Mouse (Mus musculus) frontal cortex, adult (tissue): ENCODE measurements at regions not wholly inside any gene's neighbourhood (a gene's known extent, or its start where the extent isn't known, plus 50 kb on each side); places are given as distances from the start of the nearest gene placed in this dataset.

ENCODE experiments used
- ATAC-seq: cut with Nextera tagmentation; 2 replicates; pipeline ENCODE4 v1.9.2; 2017; ENCODE audit warnings: mild to moderate bottlenecking, moderate library complexity, mixed read lengths; ENCODE audit not compliant: low TSS enrichment

DNA sequence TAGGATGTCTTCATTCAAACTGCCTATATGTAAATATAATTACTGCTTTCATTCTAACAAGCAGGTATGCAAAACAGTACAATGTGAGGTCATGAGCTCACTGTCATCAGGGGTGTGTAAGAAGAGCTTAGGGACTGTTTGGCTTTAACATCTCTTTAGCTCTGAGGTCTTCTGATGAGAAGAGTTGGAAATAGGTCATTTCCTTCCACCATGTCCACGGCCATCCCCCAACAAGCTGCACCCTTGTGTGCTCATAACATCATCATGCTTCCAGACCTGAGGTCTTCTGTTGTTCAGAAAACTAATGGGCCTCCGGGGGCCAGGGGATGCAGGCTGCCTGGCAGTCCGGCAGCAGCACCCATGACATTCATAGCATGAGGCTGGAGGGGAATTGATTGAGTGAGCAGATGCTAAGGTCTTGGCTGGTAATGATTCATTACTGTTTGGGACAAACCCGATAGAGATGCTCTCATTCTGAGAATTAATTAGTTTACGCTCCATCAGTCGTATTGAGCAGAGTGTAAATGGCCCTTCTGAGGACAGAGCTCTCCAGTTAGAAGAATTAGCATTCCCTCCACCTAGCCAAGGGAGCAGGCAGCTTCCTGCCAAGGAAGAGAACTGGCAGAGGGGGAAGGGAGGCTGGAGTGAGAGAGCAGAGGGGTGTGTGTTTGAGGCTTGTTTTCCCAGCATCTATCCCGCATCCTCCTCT, 64.0 kb downstream of the Rps24 start:
- ATAC-seq, result peak; percentile 85

DNA sequence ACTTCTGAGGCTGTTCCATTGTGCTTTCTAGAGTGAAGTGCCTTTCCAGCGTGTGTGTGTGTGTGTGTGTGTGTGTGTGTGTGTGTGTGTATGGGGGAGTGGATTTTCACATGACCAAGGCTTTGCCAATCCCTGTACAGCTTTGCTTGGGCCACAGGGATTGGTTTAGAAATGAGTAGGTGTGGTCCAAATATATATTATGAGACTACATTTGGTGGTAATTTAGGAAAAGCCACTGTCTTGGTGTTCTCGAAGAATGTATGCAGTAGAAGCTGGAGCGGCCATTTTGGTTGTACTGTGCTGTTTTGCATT, 64.5 kb downstream of the Rps24 start:
- ATAC-seq, result no peak

DNA sequence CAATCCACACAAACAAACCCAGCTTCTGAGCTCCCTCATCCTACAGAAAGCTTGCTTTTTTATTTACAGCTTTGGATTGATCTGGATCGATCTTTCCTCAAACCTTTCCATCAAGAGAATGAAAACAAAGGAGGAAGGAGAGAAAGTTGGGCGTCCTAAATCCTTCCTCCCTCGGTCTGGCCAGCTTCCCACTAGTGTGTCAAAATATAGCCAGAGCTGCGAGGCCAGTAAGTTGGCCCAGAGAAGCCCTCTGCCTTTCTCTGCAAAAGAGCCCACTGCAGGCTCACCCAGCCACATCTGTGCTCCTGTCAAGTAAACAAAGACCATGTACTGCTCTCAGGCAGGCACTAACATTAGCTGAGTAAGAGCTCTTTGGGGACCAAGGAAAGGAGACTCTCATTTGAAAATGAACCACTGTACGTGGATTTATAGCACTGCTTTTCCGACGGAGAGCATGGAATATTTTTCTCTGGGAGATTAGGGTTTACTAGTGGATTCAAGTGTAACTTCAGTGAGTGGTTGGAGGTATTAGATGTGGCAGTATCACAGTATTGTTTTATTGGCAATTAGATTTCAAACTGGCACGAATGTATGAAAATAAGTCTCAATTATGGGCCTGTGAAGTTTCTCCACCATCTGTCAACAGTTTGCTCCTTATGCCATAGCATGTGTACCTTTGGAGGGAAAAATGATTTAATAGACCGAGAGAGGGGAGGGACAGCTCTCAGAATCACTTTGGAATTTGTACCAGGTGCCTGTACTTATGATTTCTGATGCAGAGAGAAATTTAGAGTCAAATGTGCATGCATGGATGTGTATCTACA, 78.1 kb downstream of the Rps24 start:
- no peak for ATAC-seq

DNA sequence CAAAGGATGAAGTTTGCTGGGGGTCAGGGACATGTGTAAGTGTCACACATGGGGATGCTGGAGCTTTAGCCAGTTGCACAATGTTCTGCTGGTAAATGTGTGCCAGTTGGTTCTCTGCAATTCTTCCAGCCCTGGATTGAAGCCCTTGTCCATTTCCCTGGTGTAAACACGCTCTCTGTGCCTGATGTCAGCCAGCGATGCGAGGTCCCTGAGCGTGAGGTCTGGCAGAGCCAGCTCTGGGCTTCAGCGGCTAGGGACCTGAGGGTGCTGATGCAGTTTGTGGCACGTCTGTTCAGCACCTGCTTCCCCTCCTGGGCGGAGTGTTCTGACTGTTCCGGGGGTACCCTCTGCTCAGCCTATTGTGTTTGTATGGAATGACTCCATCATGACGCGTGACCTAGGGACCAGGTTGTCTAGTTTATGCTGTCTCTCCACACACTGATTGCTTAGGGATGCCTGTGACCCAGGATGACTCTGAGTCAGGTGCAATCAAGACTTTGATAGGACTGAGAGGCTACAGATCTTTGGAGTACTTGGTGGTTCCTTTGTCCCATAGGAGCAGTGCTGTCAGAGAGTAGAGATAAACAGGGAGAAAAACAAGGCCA, 78.9 kb downstream of the Rps24 start:
- ATAC-seq, result no peak

DNA sequence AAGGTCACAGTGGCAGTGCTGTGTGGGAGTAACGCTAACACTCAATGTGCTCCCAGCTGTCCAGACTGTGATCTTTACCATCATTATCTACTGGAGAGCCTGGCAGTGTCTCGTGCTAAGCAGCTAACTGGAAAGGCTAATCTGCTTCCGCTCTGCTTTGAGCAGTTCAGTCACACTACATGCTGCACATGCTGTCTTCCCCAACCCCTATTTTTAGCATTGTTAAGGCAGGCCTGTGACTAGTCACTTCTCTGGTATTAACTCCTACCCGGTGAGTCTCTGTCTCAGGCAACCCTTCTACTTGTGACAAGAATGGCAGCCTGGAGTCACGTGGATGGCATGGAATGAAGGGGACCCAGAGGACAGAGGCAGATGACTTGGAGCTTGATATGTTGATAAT, 88.2 kb downstream of the Rps24 start:
- no peak for ATAC-seq

DNA sequence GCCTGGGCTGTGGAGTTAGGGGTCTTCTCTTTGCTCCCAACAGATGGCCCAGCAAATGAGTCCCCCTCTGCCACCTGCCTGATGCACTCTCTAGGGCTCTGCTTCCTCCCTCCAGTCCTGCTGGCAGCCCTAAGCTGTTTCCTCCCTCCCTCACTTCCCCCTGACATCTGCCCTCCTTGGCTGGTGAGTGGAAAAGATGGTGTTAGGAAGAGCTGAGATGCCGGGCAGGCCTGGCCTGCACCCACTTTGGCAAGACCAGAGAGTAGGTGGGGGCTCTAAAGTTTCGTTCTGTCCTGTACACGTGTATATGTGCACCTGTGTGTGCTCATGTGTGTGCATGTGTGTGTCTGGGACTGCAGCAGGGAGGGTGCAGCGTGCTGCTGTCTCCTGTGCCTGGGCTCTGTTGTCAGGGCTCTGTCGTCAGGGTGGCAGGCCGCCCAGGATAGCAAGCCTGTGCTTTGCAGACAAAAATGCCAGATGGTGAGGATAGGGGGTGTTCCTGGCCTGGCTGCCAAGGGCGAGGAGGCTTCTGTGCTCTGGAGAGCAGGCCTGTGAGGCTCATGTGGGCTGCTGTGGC, 91.7 kb downstream of the Rps24 start:
- ATAC-seq, result peak; percentile 87

DNA sequence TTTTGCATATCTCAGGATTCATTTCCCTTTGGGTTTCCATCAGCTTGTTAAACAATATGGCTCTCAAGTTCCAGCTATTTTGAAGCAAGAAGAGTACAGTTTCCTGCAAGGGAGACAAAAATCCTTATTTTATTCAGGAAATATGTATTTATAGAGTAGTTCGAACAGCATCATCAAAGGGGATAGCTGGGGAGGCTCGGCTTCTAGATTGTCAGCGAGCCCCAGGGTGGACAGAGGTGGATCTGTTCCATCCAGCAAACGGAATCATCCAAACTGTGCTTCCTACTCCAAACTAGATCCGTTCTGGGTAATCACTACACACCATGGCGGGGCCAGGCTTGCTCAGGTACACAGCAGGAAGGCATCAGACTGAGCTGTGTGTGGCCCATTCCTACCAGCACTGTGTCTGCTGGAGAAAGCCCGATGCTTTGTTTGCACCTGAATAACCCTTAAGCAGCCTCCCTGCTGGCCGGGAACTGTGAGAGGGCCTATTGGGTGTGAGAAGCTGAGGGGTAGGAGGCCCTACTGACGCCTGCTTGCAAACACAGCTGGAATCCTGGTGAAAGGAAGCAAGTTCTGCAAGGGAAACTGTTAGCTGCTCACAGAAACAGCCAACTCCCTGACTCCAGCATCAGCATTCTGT, 92.3 kb downstream of the Rps24 start:
- ATAC-seq, result peak; percentile 51

DNA sequence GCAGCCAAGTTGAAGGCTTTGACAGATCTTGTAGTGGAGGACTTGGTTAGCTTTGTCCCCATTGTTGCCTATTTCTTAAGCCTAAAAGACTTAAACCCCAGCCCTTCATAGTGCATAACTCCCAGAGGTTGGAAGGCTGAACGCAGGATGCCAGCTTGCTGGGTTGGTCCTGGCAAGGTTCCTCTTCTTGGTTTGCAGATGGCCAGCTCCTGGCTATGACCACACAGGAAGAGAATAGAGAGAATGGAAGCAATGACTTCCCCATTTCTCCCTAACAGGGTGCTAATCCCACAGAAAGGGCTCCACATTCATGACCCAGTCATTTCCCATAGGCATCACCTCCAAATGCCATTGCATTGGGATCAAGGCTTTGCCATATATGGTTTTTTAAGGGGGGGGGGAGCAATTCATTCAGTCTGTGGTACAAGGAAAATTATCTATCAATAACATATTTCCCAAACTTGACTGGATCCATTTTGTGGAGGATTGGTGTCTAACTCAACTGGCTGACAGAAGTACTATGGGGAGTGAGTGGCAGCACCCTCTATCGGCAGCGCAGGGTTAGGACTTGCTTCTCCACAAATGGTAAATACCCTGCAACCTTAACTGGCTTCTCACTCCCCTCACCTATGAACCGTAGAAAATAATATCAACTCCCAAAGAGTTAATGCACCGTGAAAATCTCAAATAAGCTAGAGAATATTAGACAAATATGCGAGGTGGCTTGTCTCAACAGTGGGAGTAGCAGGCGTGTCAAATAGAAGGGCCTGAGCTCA, 99.4 kb downstream of the Rps24 start:
- ATAC-seq, result no peak

DNA sequence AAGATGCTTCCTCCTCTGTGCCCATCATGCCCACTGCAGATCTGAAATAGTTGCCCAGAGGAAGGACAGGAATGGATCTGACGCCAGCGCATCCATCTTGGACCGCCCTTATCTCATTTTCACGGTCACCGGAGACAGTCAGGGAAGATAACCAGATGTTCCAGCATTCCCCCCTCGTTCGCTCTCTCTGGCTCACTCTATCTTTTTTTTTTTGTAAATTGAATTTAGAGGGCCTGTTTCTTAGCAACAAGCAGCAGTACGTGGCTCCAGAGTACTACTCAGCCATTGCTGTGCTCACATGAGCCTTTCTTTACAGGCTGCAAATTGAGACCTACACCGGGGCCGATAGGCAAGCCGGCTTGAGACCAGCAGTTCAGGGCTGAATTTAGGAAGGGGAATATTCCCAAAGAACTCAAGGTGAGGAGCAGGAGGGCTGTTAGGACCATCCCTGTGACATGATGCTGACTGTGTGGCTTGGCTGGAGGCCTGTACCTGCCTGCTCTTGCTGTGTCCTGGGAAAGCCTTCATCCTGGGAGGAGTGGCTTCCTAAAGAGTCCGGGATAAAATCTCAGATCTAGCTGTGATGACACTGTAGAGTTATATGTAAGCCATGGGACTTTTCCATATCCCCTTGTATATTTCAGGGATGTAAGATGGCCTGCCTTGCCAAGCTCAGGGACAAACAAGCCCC, 100.2 kb downstream of the Rps24 start:
- ATAC-seq, result peak; percentile 80

DNA sequence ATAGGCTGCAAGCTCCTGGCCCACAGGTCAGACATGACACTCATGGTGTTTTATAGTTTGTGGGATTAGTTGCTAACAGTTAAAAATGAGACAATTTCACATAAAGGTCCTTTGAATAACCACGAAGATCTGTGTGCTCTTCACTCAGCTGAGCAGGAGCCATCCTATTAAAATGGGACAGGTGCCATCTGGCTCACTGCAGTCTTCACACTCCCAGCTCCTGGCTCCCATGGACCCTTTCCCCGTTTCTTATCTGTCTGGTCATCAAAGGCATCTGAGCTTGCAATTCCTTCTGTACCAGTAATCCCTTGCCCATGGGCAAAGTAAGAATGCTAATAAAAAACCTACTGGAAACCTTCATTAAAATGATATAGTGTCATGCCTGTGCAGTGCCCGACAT, 101.1 kb downstream of the Rps24 start:
- ATAC-seq, result no peak

DNA sequence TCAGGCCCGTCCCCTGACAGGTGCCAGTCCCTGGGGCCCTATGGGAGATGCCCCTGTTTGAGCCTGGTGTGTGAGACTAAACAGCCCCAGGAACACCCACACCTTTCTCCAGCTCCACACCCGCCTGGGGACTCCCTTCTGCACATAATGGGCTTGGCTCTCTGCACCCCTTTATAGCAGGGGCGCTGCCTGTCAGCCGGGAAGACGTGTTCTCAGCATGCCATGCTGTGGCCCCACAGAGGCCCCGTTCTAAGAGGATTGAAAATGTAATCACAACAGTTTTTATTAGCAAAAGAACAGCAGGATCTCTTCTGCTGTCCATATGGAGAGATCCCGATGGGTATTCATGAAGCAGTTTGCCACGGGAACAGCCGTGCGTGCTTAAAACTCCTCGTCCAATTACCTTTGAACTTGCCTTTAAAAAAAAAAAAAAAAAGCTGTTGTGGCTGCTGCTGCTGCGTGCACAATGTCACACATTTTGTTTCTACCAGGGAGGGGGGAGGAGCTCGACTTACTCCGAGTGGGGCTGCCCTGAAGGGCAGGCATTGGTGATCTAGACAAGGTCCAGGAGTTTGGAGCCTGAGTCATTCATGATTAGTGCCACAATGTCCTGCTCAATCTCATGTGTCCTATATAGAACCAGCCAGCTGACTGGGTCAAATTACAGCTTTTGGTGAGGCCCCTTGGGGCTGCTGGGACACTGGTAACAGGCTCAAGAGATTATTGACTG, 119.7 kb downstream of the Rps24 start:
- ATAC-seq, result no peak; the same call in 1 of the 2 replicates

DNA sequence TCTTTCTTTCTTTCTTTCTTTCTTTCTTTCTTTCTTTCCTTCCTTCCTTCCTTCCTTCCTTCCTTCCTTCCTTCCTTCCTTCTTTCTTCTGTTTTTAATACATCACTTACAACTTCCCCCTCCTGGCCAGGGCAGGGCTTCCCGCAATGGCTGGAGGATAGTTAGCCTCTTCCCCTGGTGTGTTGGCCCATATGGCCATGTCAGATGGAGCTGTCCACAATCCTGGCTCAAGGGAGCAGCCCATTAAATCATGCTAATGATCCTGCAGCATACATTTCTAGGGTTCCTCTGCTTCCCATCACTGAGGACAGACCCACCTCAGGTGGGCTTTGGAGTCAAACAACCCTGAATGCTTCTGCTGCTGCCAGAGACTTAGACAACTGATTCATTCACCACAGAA, 121.4 kb downstream of the Rps24 start:
- no peak for ATAC-seq

DNA sequence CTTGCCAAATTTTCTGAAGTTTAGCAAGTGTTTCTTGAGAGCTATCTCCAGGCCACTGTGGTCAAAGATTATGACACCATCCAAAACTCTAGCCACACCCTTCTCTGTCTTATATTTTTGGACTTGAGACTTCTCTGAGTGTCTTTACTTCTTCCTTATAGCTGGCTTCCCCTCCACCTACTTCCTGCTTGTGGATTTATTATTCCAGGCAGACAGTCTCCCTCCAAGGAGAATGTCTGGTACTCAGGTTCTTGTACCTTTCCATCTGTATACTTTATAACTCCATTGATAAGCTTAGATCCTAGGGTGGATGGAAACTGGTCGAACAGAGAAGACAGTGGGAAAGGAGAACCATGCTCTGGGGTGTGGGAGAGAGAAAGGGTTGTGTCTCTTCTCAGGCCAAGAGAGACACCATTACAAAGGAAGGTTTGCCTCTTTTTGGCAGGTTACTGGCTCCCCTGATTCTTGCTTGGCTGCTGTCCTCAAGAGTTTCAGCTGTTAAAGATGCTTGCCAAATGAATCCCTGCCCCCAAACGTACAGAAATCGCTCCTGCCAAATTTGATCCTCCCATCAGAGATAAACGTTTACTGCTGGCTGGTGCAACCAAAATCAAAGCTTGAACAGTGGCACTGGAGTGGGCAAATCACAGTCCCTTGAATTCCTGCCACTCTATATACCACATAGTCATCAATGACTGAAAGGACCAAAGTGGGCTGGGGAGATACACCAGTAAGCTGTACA, 125.5 kb downstream of the Rps24 start:
- no peak for ATAC-seq

DNA sequence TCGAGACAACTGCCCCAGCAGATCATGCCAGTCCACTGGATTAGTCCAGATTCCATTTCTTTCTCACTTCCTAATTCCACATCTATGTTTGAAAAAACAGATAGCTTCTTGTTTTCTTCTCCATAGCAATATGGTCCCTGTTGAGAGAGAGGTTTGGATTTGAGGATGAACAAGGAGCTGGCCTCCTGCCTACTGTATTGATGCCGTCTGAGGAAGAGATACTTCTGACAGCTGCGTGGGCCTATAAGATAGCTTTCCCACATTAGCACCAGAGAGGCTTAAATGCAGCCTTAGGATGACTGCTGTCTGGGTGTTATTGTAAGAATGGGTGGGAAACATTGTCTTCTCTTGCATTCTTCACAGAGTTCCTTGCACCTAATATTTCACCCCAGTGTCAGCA, 128.9 kb downstream of the Rps24 start:
- no peak for ATAC-seq

DNA sequence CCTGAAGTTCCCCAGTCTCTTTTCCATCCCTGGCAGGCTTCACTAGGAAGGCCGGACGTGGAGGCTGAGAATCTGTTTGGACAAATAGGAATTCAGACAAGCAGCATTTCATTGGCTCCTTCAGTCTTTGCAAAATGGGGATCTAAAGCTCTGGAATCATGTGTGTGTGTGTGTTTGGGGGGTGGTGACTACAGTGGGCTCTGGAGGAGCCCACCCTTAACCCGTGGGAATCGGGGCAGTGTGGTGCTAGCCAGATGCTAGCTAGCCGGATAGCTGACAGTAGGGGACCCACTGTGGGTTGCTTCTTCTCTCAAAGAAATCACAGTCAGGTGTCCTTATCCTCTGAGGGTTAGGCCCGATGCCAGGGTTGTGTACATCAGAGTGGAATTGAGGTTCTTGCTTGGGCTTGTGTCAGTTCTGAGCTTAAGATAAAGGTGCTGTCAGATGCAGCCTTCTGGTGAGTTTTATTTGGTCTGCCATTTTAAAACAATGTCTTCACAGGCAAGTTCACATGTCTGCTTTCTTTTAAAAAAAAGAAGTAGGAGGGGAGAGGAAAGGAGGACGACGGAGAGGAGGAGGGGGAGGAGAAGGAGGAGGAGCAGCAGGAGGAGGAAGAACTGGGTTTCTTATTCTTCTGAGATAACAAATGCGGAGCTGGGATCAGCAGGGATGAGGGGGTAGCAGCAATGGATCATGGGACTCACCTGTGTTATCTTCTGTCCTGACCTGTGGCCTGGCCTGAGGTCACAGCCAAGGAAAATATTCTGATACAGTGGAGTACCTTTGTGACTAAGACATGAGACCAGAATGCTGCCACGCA, 129.6 kb downstream of the Rps24 start:
- ATAC-seq, result peak; percentile 9

DNA sequence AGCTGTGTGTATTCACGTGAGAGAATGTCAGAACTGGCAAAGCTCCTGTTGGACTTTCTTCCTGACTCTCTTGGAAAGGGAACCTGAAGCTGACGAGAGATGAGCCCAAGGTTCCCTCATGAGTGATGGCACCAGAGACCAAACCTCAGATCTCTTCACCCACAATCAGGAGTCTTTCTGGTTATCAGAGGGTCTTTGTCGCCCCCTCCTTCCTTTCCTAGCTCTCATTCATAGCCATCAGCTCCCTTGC, 130.1 kb downstream of the Rps24 start:
- ATAC-seq, result 0 out of 2 replicates have a peak, but pooled peaks have one; percentile 8

DNA sequence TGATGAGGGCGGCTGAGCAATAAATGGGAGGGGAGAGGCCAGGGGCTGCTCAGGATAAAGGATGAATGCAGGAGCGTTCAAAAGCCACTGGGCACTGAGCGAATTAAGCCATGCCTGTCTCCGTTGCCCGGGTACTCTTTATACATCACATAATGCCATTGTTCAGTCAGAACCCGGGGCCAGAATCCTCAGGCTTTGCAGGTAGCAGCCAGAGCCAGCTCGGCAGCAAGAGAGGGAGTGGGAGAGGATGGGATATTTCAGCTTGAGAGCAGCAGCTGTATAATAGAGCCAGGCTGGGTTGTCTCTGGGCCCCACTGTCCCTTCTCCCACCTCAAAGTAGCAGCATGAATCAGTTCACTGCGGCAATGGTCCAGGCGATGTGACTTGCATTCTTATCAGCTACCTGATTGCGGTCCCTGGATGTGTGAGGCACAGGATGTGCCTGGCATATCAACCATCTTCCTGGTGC, 130.5 kb downstream of the Rps24 start:
- peak; percentile 38 for ATAC-seq

DNA sequence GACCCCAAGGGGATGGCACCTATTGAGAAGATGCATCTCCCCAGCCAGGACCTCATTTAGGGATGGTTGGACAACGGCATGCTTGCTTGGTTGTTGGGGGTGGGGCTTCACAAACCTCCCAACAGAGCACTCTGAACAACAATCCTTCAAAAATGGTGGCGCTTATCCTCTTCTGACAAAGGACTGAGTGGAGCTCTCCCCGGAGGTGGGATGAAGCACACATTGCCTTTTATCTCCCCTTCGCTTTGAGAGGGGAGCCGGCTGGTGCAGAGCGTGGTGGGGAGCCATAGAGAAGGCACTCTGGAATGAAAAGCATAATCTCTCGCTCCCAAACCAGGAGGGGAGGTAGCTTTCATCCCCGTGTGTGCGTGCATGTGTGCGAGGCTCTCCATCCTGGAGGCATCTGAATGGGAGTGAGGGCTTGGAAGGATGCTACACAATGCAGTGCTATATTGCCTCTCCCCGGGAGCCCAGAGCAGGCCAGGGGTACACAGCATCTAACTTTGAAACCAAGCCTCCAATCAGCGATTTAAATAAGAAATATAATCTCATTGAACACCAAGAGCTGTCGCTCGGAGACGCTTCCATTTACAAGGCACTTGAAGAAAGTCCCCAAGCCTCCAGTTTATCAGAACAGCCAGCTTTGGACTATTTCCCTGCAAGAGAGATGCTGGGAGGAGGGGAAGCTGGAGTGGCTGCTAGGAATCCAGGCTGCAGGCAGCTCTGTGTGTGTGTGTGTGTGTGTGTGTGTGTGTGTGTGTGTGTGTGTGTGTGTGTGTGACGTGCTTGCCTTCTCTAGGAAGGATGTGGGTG, 131.5 kb downstream of the Rps24 start:
- peak; percentile 48 for ATAC-seq
